Mouse (Mus musculus) lung, postnatal 4 days (tissue): ENCODE data around the gene Olfr1410.

Experiments used
- DNase-seq, 2 experiments: peaks; one replicate each; pipeline ENCODE4 v3.0.0; 2021

The Olfr1410 gene

GRCm38 (mm10) chr1:92641514-92642272, 36.1 kb downstream of the Olfr1410 start, which contains the start of gene Cops9:
Gene Cops9, minus strand, starts transcription at chr1:92641985.
- peak; percentile 92 for DNase-seq

- no peak for DNase-seq
These were observed 38.1 kb downstream of the Olfr1410 start for GRCm38 (mm10) chr1:92643691-92644090.

GRCm38 (mm10) chr1:92644916-92645315, 39.3 kb downstream of the Olfr1410 start:
- no peak for DNase-seq

- DNase-seq, result no peak
These were observed 40.5 kb downstream of the Olfr1410 start for GRCm38 (mm10) chr1:92646111-92646510.

DNA sequence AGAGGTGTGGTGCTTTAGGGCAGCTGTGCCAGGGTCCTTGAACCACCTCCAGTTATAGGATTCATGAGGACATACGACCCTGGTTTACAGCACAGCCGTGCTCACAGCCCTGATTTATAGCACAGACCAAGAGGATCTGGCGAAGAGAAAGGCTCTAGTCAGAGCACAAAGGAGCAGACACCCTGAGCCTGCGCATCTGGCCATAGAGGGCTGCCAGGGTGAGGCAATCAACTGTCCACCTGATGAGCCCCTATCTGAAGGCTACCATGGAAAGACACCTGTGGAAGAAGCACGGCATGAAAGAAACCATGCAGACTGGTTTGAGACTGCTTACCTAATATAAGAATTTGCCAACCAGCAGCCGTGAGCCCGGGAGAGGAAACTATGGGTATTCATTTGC, 41.0 kb downstream of the Olfr1410 start:
- no peak for DNase-seq

DNA sequence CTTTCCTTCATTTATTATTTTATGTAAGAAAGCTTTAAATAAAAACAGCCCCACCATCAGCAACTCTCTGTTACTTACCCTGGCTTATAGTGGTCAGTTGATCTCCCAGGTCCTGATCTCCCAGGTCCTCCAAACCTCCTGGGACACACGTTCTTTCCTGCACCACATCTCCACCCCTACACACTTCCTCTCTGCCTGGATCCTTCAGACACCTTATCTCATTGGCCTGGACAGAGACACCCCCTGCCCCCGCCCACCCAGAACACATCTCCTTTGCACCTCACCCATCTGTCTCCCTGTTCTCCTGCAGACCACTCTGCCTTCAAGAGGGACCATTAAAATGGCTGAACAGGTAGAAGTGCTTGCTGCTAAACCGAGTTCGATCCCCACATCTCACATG, 41.4 kb downstream of the Olfr1410 start:
- DNase-seq, result no peak

DNA sequence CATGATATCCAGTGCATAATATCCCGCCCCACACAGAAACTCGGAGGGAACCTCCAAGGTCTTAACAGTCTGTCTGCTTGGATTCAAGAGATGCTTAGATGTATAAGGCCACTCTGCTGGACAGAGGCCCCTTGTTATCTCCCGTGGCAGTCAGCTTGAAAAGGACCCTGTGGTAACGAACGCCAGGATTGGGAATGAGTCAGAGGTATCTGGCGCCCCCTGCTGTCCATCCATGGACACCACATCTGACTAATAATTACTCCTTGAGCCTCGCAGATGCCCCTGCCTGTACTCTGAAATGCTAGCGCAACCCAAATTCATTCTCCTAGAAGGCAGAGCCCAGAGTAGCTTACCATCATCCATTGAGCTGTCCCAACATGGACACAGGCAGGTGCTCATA, 42.2 kb downstream of the Olfr1410 start:
- peak; percentile 58 to 74 for DNase-seq

GRCm38 (mm10) chr1:92648197-92648596, 42.6 kb downstream of the Olfr1410 start:
- DNase-seq, result no peak

DNA sequence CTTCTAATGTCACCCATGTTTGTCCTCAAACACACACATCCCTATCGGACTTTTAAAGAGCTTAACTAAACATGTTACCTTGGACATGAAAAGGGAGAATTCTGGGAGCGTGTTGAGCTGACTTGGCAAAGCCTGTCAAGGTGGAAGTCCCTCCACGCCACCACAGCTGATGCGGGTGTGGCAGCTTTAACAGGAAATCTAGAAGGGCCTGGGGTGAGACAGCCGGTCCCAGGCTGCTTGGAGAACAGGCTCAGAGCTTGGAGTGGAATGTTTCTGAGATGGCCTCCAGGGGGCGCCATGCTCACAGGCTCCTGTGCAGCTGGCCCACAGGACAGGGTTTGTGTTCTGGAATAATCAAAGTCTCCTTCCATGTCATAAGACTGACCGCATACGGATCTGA, 43.1 kb downstream of the Olfr1410 start, which contains the start of gene Otos:
Otos (minus strand) TSS at position 169 of the 400 bp plus-strand sequence.
- peak; percentile 76 to 78 for DNase-seq

DNA sequence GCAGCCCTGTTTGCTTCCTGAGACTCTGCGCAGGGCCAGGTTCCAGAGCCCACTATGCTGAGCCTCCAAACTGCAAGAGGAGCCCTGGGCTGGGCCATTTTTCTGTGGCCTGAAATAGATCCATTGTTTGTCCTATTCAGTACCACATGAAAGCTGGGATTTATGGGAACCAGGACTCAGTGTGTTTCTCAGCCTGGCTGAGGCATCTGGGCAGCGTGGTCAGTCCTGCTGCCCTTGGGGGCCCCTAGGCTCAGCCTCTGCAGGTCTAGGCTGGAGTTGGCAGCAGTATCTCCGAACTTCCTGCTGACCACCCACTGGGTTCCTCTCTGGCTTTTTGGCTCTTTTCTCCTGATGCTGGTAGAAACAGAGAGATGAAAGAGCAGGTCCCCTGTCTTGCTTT, 45.9 kb downstream of the Olfr1410 start:
- DNase-seq, result peak in 1 of 2 experiments; percentile 14

GRCm38 (mm10) chr1:92653179-92653578, 47.6 kb downstream of the Olfr1410 start:
- DNase-seq, result peak in 1 of 2 experiments; percentile 1

- peak in 1 of 2 experiments; percentile 16 for DNase-seq
These were observed 49.1 kb downstream of the Olfr1410 start for GRCm38 (mm10) chr1:92654676-92655075.

DNA sequence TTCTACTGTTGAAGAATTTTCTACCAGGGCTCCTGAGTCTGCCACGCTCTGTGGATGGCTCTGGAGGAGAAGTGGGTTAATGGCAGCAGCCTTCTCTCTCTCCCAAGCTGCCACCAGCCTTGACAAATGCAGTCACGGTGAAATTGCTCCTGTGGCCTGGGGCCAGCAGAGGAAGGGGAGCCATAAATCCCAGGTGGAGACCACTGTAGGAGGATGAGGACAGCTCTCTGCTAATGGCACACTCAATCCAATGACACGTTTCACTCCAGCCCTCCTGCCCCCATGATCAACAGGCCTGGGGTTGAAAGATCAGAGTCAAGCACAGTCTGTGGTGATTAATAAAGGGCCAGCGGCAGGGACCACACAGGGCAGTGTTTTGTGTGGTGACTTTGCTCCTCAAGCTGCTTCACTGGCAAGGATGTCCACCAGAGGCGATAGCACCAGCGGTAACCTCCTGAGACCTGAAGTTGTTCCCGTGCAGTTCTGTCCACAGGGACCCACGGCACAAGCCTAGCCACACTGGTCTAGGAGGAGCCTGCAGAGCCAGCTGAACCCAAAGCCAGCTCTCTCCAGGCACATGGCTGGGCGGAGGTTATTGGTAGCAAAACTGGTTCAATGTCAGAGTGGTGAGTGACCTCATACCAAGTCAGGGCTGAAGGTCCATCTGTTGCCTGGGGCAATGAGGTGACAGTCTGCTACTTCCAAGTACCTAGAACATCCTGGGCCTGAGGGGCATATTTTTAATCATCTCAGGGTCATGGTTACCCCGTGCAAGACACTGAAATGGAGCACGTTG, 51.6 kb downstream of the Olfr1410 start:
- DNase-seq, result no peak

GRCm38 (mm10) chr1:92659392-92659791, 53.8 kb downstream of the Olfr1410 start:
- DNase-seq, result no peak
